Mouse (Mus musculus) MEL (cell line): ENCODE measurements around the gene Gfod1.

Source experiments
- CTCF ChIP-seq, 3 experiments: IDR thresholded peaks in 2 of 3; conservative IDR thresholded peaks in 1 of 3; 2 replicates each; pipeline ENCODE4 v1.5.1; 2011 to 2012; ENCODE audit warnings: low read length in 3 of 3, low read depth in 2 of 3, mild to moderate bottlenecking in 2 of 3, improper control_type of control experiment in 1 of 3, inconsistent platforms in 1 of 3, mixed read lengths in 1 of 3, moderate library complexity in 1 of 3; ENCODE audit not compliant: control insufficient read depth in 1 of 3, insufficient read depth in 1 of 3, poor library complexity in 1 of 3, severe bottlenecking in 1 of 3
- EP300 ChIP-seq, 2 experiments: IDR thresholded peaks; 2 replicates each; pipeline ENCODE4 v1.6.1; 2011; ENCODE audit warnings: improper control_type of control experiment in 2 of 2, low read length in 2 of 2, low read depth in 1 of 2, mild to moderate bottlenecking in 1 of 2
- HCFC1 ChIP-seq: IDR thresholded peaks from 2 replicates; pipeline ENCODE4 v1.6.1; 2012; ENCODE audit warnings: low read depth, mild to moderate bottlenecking, inconsistent platforms, low read length, improper control_type of control experiment, moderate library complexity
- MYC ChIP-seq: IDR thresholded peaks from 2 replicates; pipeline ENCODE4 v1.6.1; 2011; ENCODE audit warnings: low read depth, mild to moderate bottlenecking, low read length, improper control_type of control experiment, moderate library complexity
- NRF1 ChIP-seq: IDR thresholded peaks from 2 replicates; pipeline ENCODE4 v1.6.1; 2014; ENCODE audit warnings: low read depth, mild to moderate bottlenecking, inconsistent platforms, low read length, improper control_type of control experiment, moderate library complexity; ENCODE audit not compliant: poor library complexity, insufficient read depth, severe bottlenecking
- POLR2A ChIP-seq, 2 experiments: IDR thresholded peaks; 2 replicates each; pipeline ENCODE4 v1.6.1; 2011 to 2012; ENCODE audit warnings: low read length in 2 of 2, mild to moderate bottlenecking in 2 of 2, control low read depth in 1 of 2, improper control_type of control experiment in 1 of 2, low read depth in 1 of 2, moderate library complexity in 1 of 2; ENCODE audit not compliant: control insufficient read depth in 1 of 2, insufficient read depth in 1 of 2, poor library complexity in 1 of 2
- RCOR1 ChIP-seq: IDR thresholded peaks from 2 replicates; pipeline ENCODE4 v1.6.1; 2012; ENCODE audit warnings: low read depth, mild to moderate bottlenecking, inconsistent platforms, low read length, improper control_type of control experiment
- ZC3H11A ChIP-seq: IDR thresholded peaks from 2 replicates; pipeline ENCODE4 v1.6.1; 2012; ENCODE audit warnings: low read depth, mild to moderate bottlenecking, inconsistent platforms, low read length, improper control_type of control experiment
- ZNF384 ChIP-seq: IDR thresholded peaks from 2 replicates; pipeline ENCODE4 v1.6.1; 2012; ENCODE audit warnings: low read depth, mild to moderate bottlenecking, inconsistent platforms, low read length, improper control_type of control experiment

DNA sequence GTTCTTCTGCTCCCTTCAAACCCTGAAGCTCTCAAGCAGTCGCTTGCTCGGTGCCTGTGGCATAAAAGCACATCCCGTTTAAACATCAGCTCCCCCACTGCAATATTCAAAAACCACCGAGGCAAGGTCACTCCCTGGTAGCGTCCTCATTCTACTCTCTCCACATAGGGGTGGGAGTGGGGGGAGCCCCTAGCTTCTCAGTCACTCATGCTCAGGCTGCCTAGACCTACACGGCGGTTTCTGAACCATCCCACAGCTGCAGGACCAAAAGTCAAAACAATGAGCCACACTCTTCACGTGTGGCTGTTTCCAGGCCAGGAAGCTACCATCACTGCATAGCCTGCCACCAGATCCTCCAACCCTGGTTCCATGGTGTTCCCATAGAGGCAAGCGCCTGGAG lies 53.9 kb downstream of the Gfod1 start:
- TF ChIP-seq CTCF (IDR thresholded peaks at IDR 0.05 in 2 of 3, conservative IDR thresholded peaks at IDR 0.05 in 1 of 3; ENCODE audit: control insufficient read depth in 1 of 3, insufficient read depth in 1 of 3, low read depth in 2 of 3, low read length in 3 of 3, poor library complexity in 1 of 3, severe bottlenecking in 1 of 3) (no peak), EP300 (IDR thresholded peaks at IDR 0.05; ENCODE audit: low read depth in 1 of 2, low read length in 2 of 2) (no peak), HCFC1 (no peak), ZC3H11A (no peak), MYC (no peak), RCOR1 (no peak), POLR2A (IDR thresholded peaks at IDR 0.05; ENCODE audit: control insufficient read depth in 1 of 2, insufficient read depth in 1 of 2, low read depth in 1 of 2, low read length in 2 of 2, poor library complexity in 1 of 2) (no peak), ZNF384 (no peak), NRF1 (no peak)
